Mouse (Mus musculus) ES-Bruce4 (cell line): Measurements from ENCODE around the gene Dst.

Source experiments
- CTCF ChIP-seq: IDR thresholded peaks from one replicate; pipeline ENCODE4 v1.8.1; 2011; ENCODE audit warnings: low read depth, low read length
- POLR2A ChIP-seq: IDR thresholded peaks from one replicate; pipeline ENCODE4 v1.8.1; 2011; ENCODE audit warnings: low read length; ENCODE audit not compliant: insufficient read depth

GRCm38 (mm10) chr1:34122905-34123304 is 214.9 kb downstream of the Dst start:
- TF ChIP-seq POLR2A (no peak), CTCF (no peak)
